Mouse (Mus musculus): ENCODE results near the gene Blvrb. TPM values are rescaled to one million over a fixed set of nuclear protein-coding genes. Genes with fewer than 3 reads are reported as not detected.

The Blvrb gene
- polyA plus RNA-seq, 1 experiment from 2014 or later, result 33.3 TPM

GRCm38 (mm10) chr7:27455273-27455672 is 7.5 kb downstream of the Blvrb start:
- no peaks in the 10 kb centered on the region for H3K4me1 ChIP-seq
- H3K9me3 ChIP-seq (replicated peaks), result no peaks in the 10 kb centered on the region
- no peaks in the 10 kb centered on the region for H3K27me3 ChIP-seq (ENCODE audit: low read depth, poor library complexity, severe bottlenecking)
- no peaks in the 10 kb centered on the region for H3K36me3 ChIP-seq
- no peak overlapping the region for H3K4me3 ChIP-seq
- no peak overlapping the region for H3K27ac ChIP-seq
- WGBS, result 91% methylated on average over 3 of the region's 3 CpGs
- no peak for DNase-seq (ENCODE audit: low spot score)

- Histone ChIP-seq H3K27me3 (ENCODE audit: low read depth, poor library complexity, severe bottlenecking) (no peaks in the 10 kb centered on the region), H3K9me3 (replicated peaks) (no peaks in the 10 kb centered on the region), H3K36me3 (no peaks in the 10 kb centered on the region), H3K27ac (no peak overlapping the region), H3K4me3 (no peak overlapping the region), H3K4me1 (no peaks in the 10 kb centered on the region)
- WGBS, result 89% methylated on average over 4 of the region's 4 CpGs
- no peak for DNase-seq (ENCODE audit: low spot score)
Measured at GRCm38 (mm10) chr7:27458614-27459013, 10.8 kb downstream of the Blvrb start.

GRCm38 (mm10) chr7:27459640-27460039 is 11.9 kb downstream of the Blvrb start:
- Histone ChIP-seq H3K36me3 (no peaks in the 10 kb centered on the region), H3K27ac (no peak overlapping the region), H3K4me3 (no peak overlapping the region), H3K27me3 (ENCODE audit: low read depth, poor library complexity, severe bottlenecking) (no peaks in the 10 kb centered on the region), H3K4me1 (no peaks in the 10 kb centered on the region), H3K9me3 (replicated peaks) (no peaks in the 10 kb centered on the region)
- 93% methylated on average over 5 of the region's 5 CpGs for WGBS
- DNase-seq (ENCODE audit: low spot score), result no peak

GRCm38 (mm10) chr7:27460477-27460876 is 12.7 kb downstream of the Blvrb start:
- Histone ChIP-seq H3K9me3 (replicated peaks) (no peaks in the 10 kb centered on the region), H3K4me1 (no peaks in the 10 kb centered on the region), H3K36me3 (no peaks in the 10 kb centered on the region), H3K27me3 (ENCODE audit: low read depth, poor library complexity, severe bottlenecking) (no peaks in the 10 kb centered on the region), H3K4me3 (no peak overlapping the region), H3K27ac (no peak overlapping the region)
- no peak for DNase-seq (ENCODE audit: low spot score)
- WGBS, result 84% methylated on average over 6 of the region's 6 CpGs

- H3K27me3 ChIP-seq (ENCODE audit: low read depth, poor library complexity, severe bottlenecking), result no peaks in the 10 kb centered on the region
- H3K4me1 ChIP-seq, result peaks cover 4% of the 10 kb centered on the region
- H3K36me3 ChIP-seq, result no peaks in the 10 kb centered on the region
- H3K27ac ChIP-seq, result no peak overlapping the region
- no peaks in the 10 kb centered on the region for H3K9me3 ChIP-seq (replicated peaks)
- DNase-seq (ENCODE audit: low spot score), result no peak
- WGBS, result 61% methylated on average over 4 of the region's 4 CpGs
- H3K4me3 ChIP-seq, result no peak overlapping the region
Measured at GRCm38 (mm10) chr7:27467648-27468047, 19.9 kb downstream of the Blvrb start.

- peaks cover 9% of the 10 kb centered on the region for H3K36me3 ChIP-seq
- DNase-seq (ENCODE audit: low spot score), result no peak
- no peak overlapping the region for H3K4me3 ChIP-seq
- H3K9me3 ChIP-seq (replicated peaks), result no peaks in the 10 kb centered on the region
- no peaks in the 10 kb centered on the region for H3K27me3 ChIP-seq (ENCODE audit: low read depth, poor library complexity, severe bottlenecking)
- peaks cover 13% of the 10 kb centered on the region for H3K4me1 ChIP-seq
- 89% methylated on average over 11 of the region's 11 CpGs for WGBS
- no peak overlapping the region for H3K27ac ChIP-seq
Measured at GRCm38 (mm10) chr7:27471390-27472120, 23.8 kb downstream of the Blvrb start.

- Histone ChIP-seq H3K36me3 (peaks cover 19% of the 10 kb centered on the region), H3K27me3 (ENCODE audit: low read depth, poor library complexity, severe bottlenecking) (no peaks in the 10 kb centered on the region), H3K27ac (peak overlapping the region; percentile 91), H3K4me1 (peaks cover 13% of the 10 kb centered on the region), H3K4me3 (peak overlapping the region; percentile 82), H3K9me3 (replicated peaks) (no peaks in the 10 kb centered on the region)
- 55% methylated on average over 7 of the region's 7 CpGs for WGBS
- DNase-seq (ENCODE audit: low spot score), result no peak
Measured at GRCm38 (mm10) chr7:27472596-27472995, 24.8 kb downstream of the Blvrb start.

- peak; percentile 98 for DNase-seq (ENCODE audit: low spot score)
- WGBS, result under 1% methylated on average over 36 of the region's 36 CpGs
- Histone ChIP-seq H3K4me1 (peaks cover 18% of the 10 kb centered on the region), H3K27me3 (ENCODE audit: low read depth, poor library complexity, severe bottlenecking) (no peaks in the 10 kb centered on the region), H3K4me3 (peak within 1 kb of the TSS; percentile 82), H3K9me3 (replicated peaks) (no peaks in the 10 kb centered on the region), H3K27ac (peak within 1 kb of the TSS; percentile 91), H3K36me3 (peaks cover 25% of the 10 kb centered on the region)
Measured at GRCm38 (mm10) chr7:27473156-27473834, 25.5 kb downstream of the Blvrb start, which contains the start of gene Sertad3. Sertad3 (plus strand) TSS chr7:27473768.

GRCm38 (mm10) chr7:27473835-27474489 is 26.2 kb downstream of the Blvrb start:
- Histone ChIP-seq H3K9me3 (replicated peaks) (no peaks in the 10 kb centered on the region), H3K36me3 (peaks cover 28% of the 10 kb centered on the region), H3K27ac (peak overlapping the region; percentile 91), H3K4me3 (peak overlapping the region; percentile 82), H3K4me1 (peaks cover 20% of the 10 kb centered on the region), H3K27me3 (ENCODE audit: low read depth, poor library complexity, severe bottlenecking) (no peaks in the 10 kb centered on the region)
- WGBS, result under 1% methylated on average over 34 of the region's 34 CpGs
- DNase-seq (ENCODE audit: low spot score), result no peak

- H3K36me3 ChIP-seq, result peaks cover 28% of the 10 kb centered on the region
- no peaks in the 10 kb centered on the region for H3K9me3 ChIP-seq (replicated peaks)
- no peaks in the 10 kb centered on the region for H3K27me3 ChIP-seq (ENCODE audit: low read depth, poor library complexity, severe bottlenecking)
- peak overlapping the region; percentile 91 for H3K27ac ChIP-seq
- peaks cover 20% of the 10 kb centered on the region for H3K4me1 ChIP-seq
- WGBS, result under 1% methylated on average over 23 of the region's 23 CpGs
- peak; percentile 94 for DNase-seq (ENCODE audit: low spot score)
- peak overlapping the region; percentile 82 for H3K4me3 ChIP-seq
Measured at GRCm38 (mm10) chr7:27474490-27474954, 26.7 kb downstream of the Blvrb start.

GRCm38 (mm10) chr7:27475596-27475995 is 27.8 kb downstream of the Blvrb start:
- H3K4me1 ChIP-seq, result peaks cover 22% of the 10 kb centered on the region
- 0 out of 2 replicates have a peak overlapping the region, but pooled peaks have one; percentile 82 for H3K4me3 ChIP-seq
- no peak for DNase-seq (ENCODE audit: low spot score)
- H3K27ac ChIP-seq, result peak overlapping the region; percentile 91; the same call in 1 of the 2 replicates
- H3K9me3 ChIP-seq (replicated peaks), result no peaks in the 10 kb centered on the region
- H3K27me3 ChIP-seq (ENCODE audit: low read depth, poor library complexity, severe bottlenecking), result no peaks in the 10 kb centered on the region
- 95% methylated on average over 2 of the region's 2 CpGs for WGBS
- peaks cover 28% of the 10 kb centered on the region for H3K36me3 ChIP-seq

GRCm38 (mm10) chr7:27476098-27476635 is 28.4 kb downstream of the Blvrb start:
- Histone ChIP-seq H3K36me3 (peaks cover 28% of the 10 kb centered on the region), H3K4me3 (no peak overlapping the region), H3K4me1 (peaks cover 27% of the 10 kb centered on the region), H3K27ac (no peak overlapping the region), H3K27me3 (ENCODE audit: low read depth, poor library complexity, severe bottlenecking) (no peaks in the 10 kb centered on the region), H3K9me3 (replicated peaks) (no peaks in the 10 kb centered on the region)
- DNase-seq (ENCODE audit: low spot score), result no peak
- WGBS, result 94% methylated on average over 14 of the region's 14 CpGs

Data from limb, embryonic 10.5 days (tissue).